Mouse (Mus musculus) kidney, adult 9 months (tissue): ENCODE measurements at regions not wholly inside any gene's neighbourhood (a gene's known extent, or its start where the extent isn't known, plus 50 kb on each side); places are given as distances from the start of the nearest gene placed in this dataset.

ENCODE experiments used
- DNase-seq: peaks from one replicate; pipeline ENCODE4 v3.0.0; 2022

DNA sequence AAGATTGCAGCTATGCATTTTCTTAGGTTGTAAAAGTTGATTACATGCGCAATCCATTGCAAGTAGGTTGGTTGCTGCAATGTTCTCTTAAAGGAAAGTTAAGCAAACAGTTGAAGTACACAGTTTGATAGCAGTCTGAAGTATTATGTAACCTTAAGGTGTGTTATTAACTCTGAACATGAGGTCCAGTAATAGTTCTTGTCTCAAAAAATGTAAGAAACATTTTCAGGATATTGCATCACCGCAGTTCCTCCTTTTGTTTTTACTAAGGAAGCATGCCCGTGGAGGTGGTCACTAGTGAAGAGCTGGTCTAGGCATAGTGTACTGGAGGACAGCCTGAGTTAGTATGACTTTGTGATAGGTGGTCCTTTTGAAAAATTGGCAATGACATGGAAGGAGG lies 339.4 kb upstream of the Cldn34d start:
- peak; percentile 0 for DNase-seq

DNA sequence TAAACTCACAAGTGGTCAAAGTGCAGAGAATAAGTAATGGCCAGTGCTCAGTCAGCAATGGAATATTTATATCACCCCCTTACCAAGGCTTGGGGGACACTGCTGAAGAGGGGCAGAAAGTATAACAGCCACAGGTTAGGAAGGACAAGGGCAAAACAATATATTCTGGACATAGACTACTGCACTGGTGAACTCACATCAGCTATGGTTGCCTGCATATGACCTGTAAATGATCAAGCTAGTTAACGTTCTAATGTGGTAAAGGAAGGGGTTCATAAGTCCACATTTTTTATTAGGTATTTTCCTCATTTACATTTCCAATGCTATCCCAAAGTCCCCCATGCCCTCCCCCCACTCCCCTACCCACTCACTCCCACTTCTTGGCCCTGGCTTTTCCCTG lies 335.6 kb upstream of the Cldn34d start:
- DNase-seq: peak; percentile 38
